Mouse (Mus musculus) embryonic fibroblast, embryonic 13.5 days (primary cell): ENCODE measurements around the gene Nkd2. TPM values are rescaled to one million over a fixed set of nuclear protein-coding genes. Genes with fewer than 3 reads are reported as not detected.
A peak's percentile ranks its signal among the peaks of the same experiment; 100 is the strongest.

Experiments
- H3K27ac ChIP-seq: 2 replicates; pipeline ENCODE4 v1.5.1; 2012; ENCODE audit warnings: low read length, control low read depth, inconsistent platforms; ENCODE audit not compliant: insufficient read depth
- H3K4me1 ChIP-seq: 2 replicates; pipeline ENCODE4 v1.6.1; 2011; ENCODE audit warnings: low read length; ENCODE audit not compliant: control insufficient read depth, insufficient read depth
- H3K4me3 ChIP-seq: 2 replicates; pipeline ENCODE4 v1.5.1; 2011; ENCODE audit warnings: mild to moderate bottlenecking, control low read depth, low read length; ENCODE audit not compliant: insufficient read depth
- CTCF ChIP-seq: IDR thresholded peaks from 2 replicates; pipeline ENCODE4 v1.5.1; 2011; ENCODE audit warnings: mild to moderate bottlenecking, control low read depth, low read length, moderate library complexity, borderline replicate concordance; ENCODE audit not compliant: insufficient read depth
- POLR2A ChIP-seq: IDR thresholded peaks from 2 replicates; pipeline ENCODE4 v1.6.1; 2011; ENCODE audit warnings: low read depth, mild to moderate bottlenecking, control low read depth, low read length, moderate library complexity
- polyA plus RNA-seq: library from polyadenylated mRNA; stranded (reverse); fragments of >200 nt; gene quantifications from 2 replicates; pipeline ENCODE4 v1.2.4, GENCODE M21; 2011; ENCODE audit warnings: low read depth; ENCODE audit not compliant: missing spikeins, insufficient read length

Nkd2 gene
- 7.8 and 10.9 TPM in 2 replicates for polyA plus RNA-seq

DNA sequence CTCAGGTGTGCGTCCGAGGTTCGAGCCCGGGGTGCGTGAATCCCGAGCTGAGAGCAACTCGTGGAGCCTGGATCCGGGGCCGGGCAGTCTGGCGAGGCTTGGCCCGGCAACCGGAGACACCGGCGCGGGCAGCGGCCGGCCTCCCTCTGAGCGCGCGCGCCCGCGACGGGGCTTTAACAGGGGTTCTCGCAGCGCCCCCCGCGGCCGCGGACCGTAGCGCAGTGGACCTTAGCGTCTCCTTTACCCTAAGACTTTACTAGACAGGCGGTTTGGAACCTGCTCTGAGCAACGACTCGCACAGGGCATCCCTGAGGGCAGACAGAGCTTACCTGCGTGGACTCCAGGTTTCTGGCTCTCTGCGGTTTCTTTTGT is at the start of gene Nkd2:
Gene Nkd2, minus strand, starts transcription at position 167 of the 372 bp plus-strand sequence.
- peak within 1 kb of the TSS; percentile 62 for H3K4me3 ChIP-seq
- TF ChIP-seq CTCF (peak; percentile 55), POLR2A (peak; percentile 70)
- no peak within 1 kb of the TSS for H3K27ac ChIP-seq

GRCm38 (mm10) chr13:73892493-73893178 is 45.2 kb upstream of the Nkd2 start:
- no peak overlapping the region for H3K4me3 ChIP-seq
- TF ChIP-seq POLR2A (no peak), CTCF (no peak)
- peaks cover 17% of the 10 kb centered on the region for H3K4me1 ChIP-seq
- peak overlapping the region; percentile 93 for H3K27ac ChIP-seq

More for the DNA sequence above, at the start of gene Nkd2:
- H3K4me1 ChIP-seq, result no peaks in the 10 kb centered on the region

DNA sequence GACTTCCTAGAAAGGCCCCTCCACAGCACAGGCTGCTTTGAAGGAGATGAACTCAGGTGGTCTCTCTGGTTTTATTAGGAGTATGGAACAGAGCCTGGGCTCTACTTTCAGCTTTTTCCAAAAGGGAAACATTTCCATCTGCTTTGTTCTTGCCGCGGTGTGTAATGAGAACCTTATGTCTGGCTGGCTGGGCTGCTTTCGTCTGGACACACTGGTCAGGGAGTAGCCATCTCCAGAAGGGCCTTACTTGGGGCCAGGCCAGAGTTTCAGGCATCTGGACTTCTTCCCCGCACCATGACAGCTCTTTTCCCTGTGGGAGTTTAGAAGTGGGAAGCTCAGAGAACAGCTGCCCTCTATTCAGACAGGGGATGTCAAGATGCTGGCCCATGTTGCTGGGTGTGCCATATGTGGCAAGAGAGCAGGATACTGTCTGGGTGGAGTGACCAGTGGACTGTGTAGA is 40.0 kb upstream of the Nkd2 start:
- H3K27ac ChIP-seq, result no peak overlapping the region
- no peak overlapping the region for H3K4me3 ChIP-seq
- H3K4me1 ChIP-seq, result peaks cover 20% of the 10 kb centered on the region
- no peak for TF ChIP-seq POLR2A
- no peak for TF ChIP-seq CTCF

DNA sequence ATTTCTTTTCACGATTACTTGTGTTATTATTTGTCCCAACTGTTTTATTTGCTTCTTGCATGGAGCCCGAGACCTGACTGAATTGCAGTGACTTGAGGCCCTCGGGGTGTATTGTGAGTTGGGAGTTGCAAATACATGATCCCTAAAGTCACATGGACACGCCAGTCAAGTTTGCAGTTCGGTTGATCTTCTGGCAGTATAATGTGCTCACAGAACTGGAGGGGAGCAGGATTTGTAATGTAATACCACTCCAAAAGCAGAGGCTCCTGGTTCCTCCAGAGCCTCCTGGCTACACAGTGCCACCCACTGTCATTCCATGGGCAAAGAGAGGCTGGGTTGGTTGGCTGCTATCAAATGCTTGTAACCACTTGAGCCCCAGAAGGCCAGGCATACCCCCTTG is 39.2 kb upstream of the Nkd2 start:
- TF ChIP-seq POLR2A, result no peak
- TF ChIP-seq CTCF, result no peak

DNA sequence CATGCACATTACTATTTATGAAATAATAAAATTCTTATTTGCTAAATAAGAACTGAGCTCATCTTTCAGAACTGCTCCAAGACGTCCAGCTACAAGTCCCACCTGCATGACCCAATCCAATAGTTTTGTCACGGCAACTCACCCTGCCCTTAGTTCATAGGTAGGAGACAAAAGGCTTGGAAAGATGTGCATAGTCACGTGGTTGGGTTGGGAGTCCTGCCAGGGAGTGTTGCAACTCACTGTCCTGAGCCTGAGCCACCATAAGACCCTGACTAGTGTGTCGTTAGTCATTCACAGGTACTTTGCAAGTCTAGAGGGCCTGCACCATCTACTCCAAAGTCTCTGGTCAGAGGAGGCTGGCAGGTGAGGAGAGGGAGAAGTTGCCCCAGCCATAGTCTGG is 38.6 kb upstream of the Nkd2 start:
- no peak for TF ChIP-seq CTCF
- no peak overlapping the region for H3K27ac ChIP-seq

More for the DNA sequence above, 39.2 kb upstream of the Nkd2 start:
- H3K27ac ChIP-seq, result no peak overlapping the region
- peaks cover 13% of the 10 kb centered on the region for H3K4me1 ChIP-seq
- H3K4me3 ChIP-seq, result no peak overlapping the region

GRCm38 (mm10) chr13:73885656-73886055 is 38.2 kb upstream of the Nkd2 start:
- Histone ChIP-seq H3K4me1 (peaks cover 13% of the 10 kb centered on the region), H3K4me3 (no peak overlapping the region), H3K27ac (no peak overlapping the region)
- no peak for TF ChIP-seq POLR2A
- no peak for TF ChIP-seq CTCF

More for the DNA sequence above, 38.6 kb upstream of the Nkd2 start:
- Histone ChIP-seq H3K4me3 (no peak overlapping the region), H3K4me1 (peaks cover 13% of the 10 kb centered on the region)

- H3K4me3 ChIP-seq, result no peak overlapping the region
- H3K4me1 ChIP-seq, result 0 out of 2 replicates have a peak, but pooled peaks cover 2% of the 10 kb centered on the region
- 0 out of 2 replicates have a peak overlapping the region, but pooled peaks have one; percentile 19 for H3K27ac ChIP-seq
- TF ChIP-seq CTCF (no peak), POLR2A (no peak)
Measured at GRCm38 (mm10) chr13:73881347-73881746, 33.9 kb upstream of the Nkd2 start.

DNA sequence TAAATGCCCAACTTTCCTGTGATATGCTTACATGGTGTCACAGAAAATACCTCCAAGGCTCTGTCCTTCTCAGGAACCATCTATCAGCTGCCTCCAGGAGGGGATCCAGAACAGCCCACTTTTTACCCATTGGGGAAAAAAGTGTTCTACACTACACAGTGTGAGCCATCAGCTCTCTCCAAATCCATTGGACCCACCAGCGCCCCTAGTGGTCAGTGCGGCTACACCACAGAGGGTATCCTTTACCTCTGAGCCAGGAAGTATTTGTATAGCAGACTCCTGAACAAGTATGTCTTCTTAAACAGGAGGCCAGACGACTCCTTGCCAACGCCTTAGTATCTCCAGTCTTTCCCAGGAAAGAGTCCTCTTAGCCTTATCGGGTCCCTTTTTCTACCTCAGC is 32.4 kb upstream of the Nkd2 start:
- H3K4me1 ChIP-seq, result no peaks in the 10 kb centered on the region
- no peak overlapping the region for H3K27ac ChIP-seq
- no peak for TF ChIP-seq POLR2A
- no peak for TF ChIP-seq CTCF
- H3K4me3 ChIP-seq, result no peak overlapping the region

GRCm38 (mm10) chr13:73872159-73872558 is 24.7 kb upstream of the Nkd2 start:
- no peak for TF ChIP-seq POLR2A
- no peak for TF ChIP-seq CTCF
- Histone ChIP-seq H3K4me1 (no peaks in the 10 kb centered on the region), H3K4me3 (no peak overlapping the region), H3K27ac (no peak overlapping the region)

- H3K27ac ChIP-seq, result no peak overlapping the region
- peak overlapping the region; percentile 62 for H3K4me3 ChIP-seq
- TF ChIP-seq POLR2A (no peak), CTCF (no peak)
- H3K4me1 ChIP-seq, result no peaks in the 10 kb centered on the region
Measured at GRCm38 (mm10) chr13:73846589-73847464, 604 bp downstream of the Nkd2 start.
